Mouse (Mus musculus) hindbrain, embryonic 15.5 days (tissue): ENCODE measurements around the gene Dlg4. TPM values are rescaled to one million over a fixed set of nuclear protein-coding genes. Genes with fewer than 3 reads are reported as not detected.

Experiments
- ATAC-seq: fragments of 200-750 bp; cut with Nextera tagmentation; 2 replicates; pipeline ENCODE4 v1.8.0; 2017; ENCODE audit warnings: low read depth, moderate number of reproducible peaks, moderate TSS enrichment; ENCODE audit not compliant: low FRiP score
- H3K27ac ChIP-seq: fragments of 300-500 bp; sonication (generic); replicated peaks from 2 replicates; pipeline ENCODE4 v1.5.1; 2015; ENCODE audit warnings: mild to moderate bottlenecking, inconsistent platforms
- H3K27me3 ChIP-seq: fragments of 300-500 bp; sonication (generic); 2 replicates; pipeline ENCODE4 v1.6.1; 2015; ENCODE audit warnings: control low read depth, inconsistent platforms
- H3K36me3 ChIP-seq: fragments of 300-500 bp; sonication (generic); 2 replicates; pipeline ENCODE4 v1.6.1; 2015; ENCODE audit warnings: control low read depth, inconsistent platforms
- H3K4me1 ChIP-seq: fragments of 300-500 bp; sonication (generic); replicated peaks from 2 replicates; pipeline ENCODE4 v1.6.1; 2015; ENCODE audit warnings: control low read depth, inconsistent platforms
- H3K4me2 ChIP-seq: fragments of 300-500 bp; sonication (generic); 2 replicates; pipeline ENCODE4 v1.6.1; 2015; ENCODE audit warnings: moderate library complexity, mild to moderate bottlenecking, inconsistent platforms
- H3K4me3 ChIP-seq: fragments of 300-500 bp; sonication (generic); 2 replicates; pipeline ENCODE4 v1.5.1; 2015; ENCODE audit warnings: mild to moderate bottlenecking, inconsistent platforms
- H3K9ac ChIP-seq: fragments of 300-500 bp; sonication (generic); 2 replicates; pipeline ENCODE4 v1.6.1; 2015; ENCODE audit warnings: inconsistent platforms
- H3K9me3 ChIP-seq: fragments of 300-500 bp; sonication (generic); 2 replicates; pipeline ENCODE4 v1.6.1; 2016; ENCODE audit warnings: control low read depth, inconsistent platforms
- WGBS: fragments of 180-500 bp; shearing (Covaris S2); methylation state at CpG from one replicate; pipeline ENCODE4 v1.1.7; 2015; 5-methylcytosine and 5-hydroxymethylcytosine counted together
- polyA plus RNA-seq: library from polyadenylated mRNA; unstranded; fragments of >200 nt; fragmentation: Nextera tagmentation; extraction: Ambion mirVana; gene quantifications from 2 replicates; pipeline ENCODE4 v1.2.1, GENCODE M21; 2015

The Dlg4 gene
- polyA plus RNA-seq = 23.8 and 24.1 TPM in 2 replicates

DNA sequence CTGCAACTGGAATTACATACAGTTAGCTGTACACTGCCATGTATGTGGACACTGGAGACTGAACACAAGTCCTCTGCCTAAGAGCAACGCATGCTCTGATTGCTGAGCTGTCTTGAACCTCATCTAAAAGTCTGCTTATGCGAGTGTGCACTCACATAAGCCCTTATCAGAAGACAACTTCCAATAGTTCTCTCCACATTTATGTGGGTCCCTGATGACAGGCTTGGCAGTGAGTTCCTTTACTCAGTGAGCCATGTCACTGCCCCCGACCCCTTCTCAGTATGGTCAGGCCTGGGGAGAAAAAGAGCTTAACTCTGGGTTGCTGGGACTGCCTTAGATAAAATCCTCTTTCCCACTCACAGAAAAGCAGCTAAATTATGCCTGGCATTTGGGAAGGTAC is at the start of gene Dlg4:
TSS of gene Dlg4 (plus strand) at position 274 of the 400 bp plus-strand sequence.
- no peaks in the 10 kb centered on the region for H3K9me3 ChIP-seq
- WGBS = 79% methylated on average over 3 of the region's 3 CpGs
- H3K27ac ChIP-seq = peak within 1 kb of the TSS; percentile 94
- peaks cover 55% of the 10 kb centered on the region for H3K4me1 ChIP-seq
- peak within 1 kb of the TSS; percentile 54 for H3K4me3 ChIP-seq
- H3K36me3 ChIP-seq = peaks cover 15% of the 10 kb centered on the region
- no peak for ATAC-seq
- no peaks in the 10 kb centered on the region for H3K27me3 ChIP-seq
- H3K4me2 ChIP-seq = peak within 1 kb of the TSS; percentile 89
- H3K9ac ChIP-seq = peak within 1 kb of the TSS; percentile 86

DNA sequence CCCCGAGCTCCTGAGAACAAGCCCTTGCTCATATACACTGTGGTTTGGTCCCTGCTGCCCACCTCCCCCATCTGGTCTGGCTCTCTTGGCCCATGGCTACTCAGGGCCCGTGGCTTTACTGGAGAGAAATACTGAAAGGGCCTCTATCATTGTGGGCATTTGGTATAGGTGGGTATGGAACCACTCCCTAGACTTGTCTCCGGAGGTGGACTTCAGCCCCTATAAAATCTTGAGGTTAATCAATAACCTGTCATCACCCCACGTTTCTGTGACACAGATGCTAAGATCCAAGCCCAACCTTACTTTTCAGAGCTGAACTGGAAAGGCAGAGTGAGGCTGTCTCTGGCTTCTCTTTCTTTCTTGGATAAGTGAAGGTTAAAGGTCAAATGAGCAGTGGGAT is 47.9 kb upstream of the Dlg4 start:
- peaks cover 15% of the 10 kb centered on the region for H3K4me1 ChIP-seq

GRCm38 (mm10) chr11:69970222-69970621 is 46.5 kb upstream of the Dlg4 start:
- no peak for ATAC-seq
- H3K4me1 ChIP-seq = peaks cover 15% of the 10 kb centered on the region
- H3K27ac ChIP-seq = no peak overlapping the region
- H3K9me3 ChIP-seq = no peaks in the 10 kb centered on the region
- H3K9ac ChIP-seq = no peak overlapping the region
- WGBS = 94% methylated on average over 6 of the region's 6 CpGs
- H3K36me3 ChIP-seq = peaks cover 62% of the 10 kb centered on the region
- H3K4me3 ChIP-seq = no peak overlapping the region
- H3K4me2 ChIP-seq = no peak overlapping the region
- H3K27me3 ChIP-seq = peaks cover 35% of the 10 kb centered on the region

More for the DNA sequence above, 47.9 kb upstream of the Dlg4 start:
- Histone ChIP-seq H3K4me2 (no peak overlapping the region), H3K4me3 (no peak overlapping the region), H3K9me3 (no peaks in the 10 kb centered on the region), H3K27me3 (peaks cover 49% of the 10 kb centered on the region), H3K27ac (no peak overlapping the region), H3K36me3 (peaks cover 48% of the 10 kb centered on the region), H3K9ac (no peak overlapping the region)
- no peak for ATAC-seq
- WGBS = 87% methylated on average over 4 of the region's 4 CpGs

DNA sequence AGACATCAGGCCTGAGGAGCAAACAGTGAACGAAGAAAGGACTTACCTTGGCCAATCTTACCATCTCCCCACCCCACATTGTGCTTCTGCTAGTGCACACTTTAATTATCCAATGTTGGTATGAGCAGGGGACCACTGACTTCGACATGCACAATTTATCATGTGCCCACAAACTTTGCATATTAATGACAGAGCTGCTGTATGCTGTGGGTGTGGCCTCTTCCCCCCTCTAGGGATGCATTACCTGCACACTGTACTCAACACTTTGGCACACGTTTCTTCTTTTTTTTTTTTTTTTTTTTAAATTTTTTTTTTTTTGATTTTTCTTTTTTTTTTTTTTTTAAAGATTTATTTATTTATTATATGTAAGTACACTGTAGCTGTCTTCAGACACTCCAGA is 46.0 kb upstream of the Dlg4 start:
- H3K4me2 ChIP-seq = no peak overlapping the region
- H3K36me3 ChIP-seq = peaks cover 67% of the 10 kb centered on the region
- H3K9ac ChIP-seq = no peak overlapping the region
- H3K9me3 ChIP-seq = no peaks in the 10 kb centered on the region
- H3K4me3 ChIP-seq = no peak overlapping the region
- ATAC-seq = no peak
- peaks cover 30% of the 10 kb centered on the region for H3K27me3 ChIP-seq
- H3K4me1 ChIP-seq = peaks cover 11% of the 10 kb centered on the region
- WGBS = 86% methylated on average over 3 of the region's 3 CpGs
- H3K27ac ChIP-seq = no peak overlapping the region

- Histone ChIP-seq H3K27me3 (no peaks in the 10 kb centered on the region), H3K9me3 (no peaks in the 10 kb centered on the region), H3K4me3 (no peak overlapping the region), H3K27ac (no peak overlapping the region), H3K36me3 (peaks cover 67% of the 10 kb centered on the region), H3K4me2 (no peak overlapping the region), H3K9ac (no peak overlapping the region), H3K4me1 (peaks cover 18% of the 10 kb centered on the region)
- WGBS = 96% methylated on average over 2 of the region's 2 CpGs
- ATAC-seq = no peak
These were observed 41.8 kb upstream of the Dlg4 start for GRCm38 (mm10) chr11:69974907-69975306.

GRCm38 (mm10) chr11:69976271-69976670 is 40.5 kb upstream of the Dlg4 start:
- Histone ChIP-seq H3K27me3 (no peaks in the 10 kb centered on the region), H3K9ac (no peak overlapping the region), H3K4me3 (no peak overlapping the region), H3K4me1 (peaks cover 18% of the 10 kb centered on the region), H3K9me3 (no peaks in the 10 kb centered on the region), H3K36me3 (peaks cover 58% of the 10 kb centered on the region), H3K4me2 (no peak overlapping the region), H3K27ac (no peak overlapping the region)
- WGBS = 89% methylated on average over 4 of the region's 4 CpGs
- no peak for ATAC-seq

DNA sequence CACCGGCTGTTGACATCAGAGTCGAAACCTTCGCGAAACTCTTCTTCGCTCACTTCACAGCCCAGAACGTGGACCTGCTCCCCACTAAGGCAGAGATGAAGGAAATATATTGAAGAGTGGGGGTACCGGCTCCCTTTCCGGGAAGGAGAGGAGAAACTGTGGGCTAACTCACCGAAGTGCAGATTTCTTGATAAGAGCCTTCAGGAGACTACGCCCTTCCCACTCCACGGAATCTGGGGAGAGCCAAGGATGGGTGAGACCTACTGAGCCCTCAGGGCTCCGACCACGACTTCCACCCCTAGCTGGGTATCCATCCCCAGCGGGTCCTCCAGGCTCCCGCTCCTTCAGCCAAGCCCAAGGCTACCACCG is 36.9 kb upstream of the Dlg4 start:
- Histone ChIP-seq H3K4me1 (peaks cover 40% of the 10 kb centered on the region), H3K36me3 (peaks cover 34% of the 10 kb centered on the region), H3K27me3 (no peaks in the 10 kb centered on the region), H3K27ac (peak overlapping the region; percentile 100), H3K9me3 (no peaks in the 10 kb centered on the region), H3K4me3 (peak overlapping the region; percentile 100), H3K9ac (peak overlapping the region; percentile 100), H3K4me2 (peak overlapping the region; percentile 90)
- no peak for ATAC-seq
- WGBS = 4% methylated on average over 16 of the region's 16 CpGs

- H3K9ac ChIP-seq = peak overlapping the region; percentile 100
- WGBS = under 1% methylated on average over 34 of the region's 60 CpGs
These were observed 36.3 kb upstream of the Dlg4 start for GRCm38 (mm10) chr11:69980196-69981140.

GRCm38 (mm10) chr11:69981141-69981762 is 35.5 kb upstream of the Dlg4 start, which contains the start of gene Ctdnep1:
Gene Ctdnep1, plus strand, starts transcription at chr11:69981156.
- Histone ChIP-seq H3K36me3 (peaks cover 32% of the 10 kb centered on the region), H3K27me3 (no peaks in the 10 kb centered on the region), H3K9me3 (no peaks in the 10 kb centered on the region), H3K4me1 (peaks cover 40% of the 10 kb centered on the region), H3K27ac (peak within 1 kb of the TSS; percentile 100), H3K4me2 (peak within 1 kb of the TSS; percentile 95), H3K4me3 (peak within 1 kb of the TSS; percentile 100), H3K9ac (peak within 1 kb of the TSS; percentile 100)
- under 1% methylated on average over 37 of the region's 43 CpGs for WGBS
- ATAC-seq = peak; percentile 54; the same call in 1 of the 2 replicates

More at GRCm38 (mm10) chr11:69980196-69981140, 36.3 kb upstream of the Dlg4 start:
- no peaks in the 10 kb centered on the region for H3K27me3 ChIP-seq
- peak overlapping the region; percentile 95 for H3K4me2 ChIP-seq
- peak; percentile 95 for ATAC-seq
- H3K4me3 ChIP-seq = peak overlapping the region; percentile 100
- H3K36me3 ChIP-seq = peaks cover 34% of the 10 kb centered on the region
- peaks cover 40% of the 10 kb centered on the region for H3K4me1 ChIP-seq
- H3K9me3 ChIP-seq = no peaks in the 10 kb centered on the region
- peak overlapping the region; percentile 100 for H3K27ac ChIP-seq

GRCm38 (mm10) chr11:69982225-69982624 is 34.5 kb upstream of the Dlg4 start, which contains the start of gene Elp5:
Gene Elp5, minus strand, starts transcription at chr11:69982517.
- no peaks in the 10 kb centered on the region for H3K9me3 ChIP-seq
- 65% methylated on average over 8 of the region's 8 CpGs for WGBS
- H3K9ac ChIP-seq = peak within 1 kb of the TSS; percentile 100
- peaks cover 27% of the 10 kb centered on the region for H3K36me3 ChIP-seq
- H3K4me2 ChIP-seq = peak within 1 kb of the TSS; percentile 95
- H3K4me3 ChIP-seq = peak within 1 kb of the TSS; percentile 100
- peak within 1 kb of the TSS; percentile 100 for H3K27ac ChIP-seq
- no peak for ATAC-seq
- peaks cover 40% of the 10 kb centered on the region for H3K4me1 ChIP-seq
- H3K27me3 ChIP-seq = no peaks in the 10 kb centered on the region

DNA sequence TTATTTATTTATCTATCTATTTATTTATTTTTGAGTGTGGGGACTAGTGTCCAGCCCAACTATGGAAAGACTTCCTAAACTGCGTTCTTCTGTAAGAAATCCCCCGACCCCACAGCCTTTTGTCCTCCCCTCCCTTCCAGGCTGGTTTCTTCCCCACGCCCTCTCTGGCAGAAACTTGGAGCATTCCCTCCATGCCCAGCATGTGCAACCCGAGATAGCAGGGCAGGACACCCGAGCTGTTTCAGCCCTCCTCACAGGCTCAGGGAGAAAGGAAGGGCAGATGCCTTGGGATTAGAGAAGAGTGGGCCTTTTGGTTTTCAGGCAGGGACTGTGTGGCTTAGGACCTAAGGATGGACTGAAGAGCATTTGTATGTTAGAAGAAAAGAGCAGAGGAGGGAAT is 33.9 kb upstream of the Dlg4 start:
- 36% methylated on average over 5 of the region's 5 CpGs for WGBS
- Histone ChIP-seq H3K9me3 (no peaks in the 10 kb centered on the region), H3K4me1 (peaks cover 40% of the 10 kb centered on the region), H3K9ac (peak overlapping the region; percentile 100; the same call in 1 of the 2 replicates), H3K4me2 (peak overlapping the region; percentile 95), H3K27ac (no peak overlapping the region), H3K27me3 (no peaks in the 10 kb centered on the region), H3K36me3 (peaks cover 29% of the 10 kb centered on the region), H3K4me3 (peak overlapping the region; percentile 100)
- no peak for ATAC-seq

GRCm38 (mm10) chr11:69983377-69983776 is 33.4 kb upstream of the Dlg4 start:
- peak overlapping the region; percentile 100; the same call in 1 of the 2 replicates for H3K4me3 ChIP-seq
- H3K4me2 ChIP-seq = peak overlapping the region; percentile 95; the same call in 1 of the 2 replicates
- peaks cover 36% of the 10 kb centered on the region for H3K4me1 ChIP-seq
- 93% methylated on average over 4 of the region's 4 CpGs for WGBS
- ATAC-seq = no peak
- peaks cover 34% of the 10 kb centered on the region for H3K36me3 ChIP-seq
- H3K9me3 ChIP-seq = no peaks in the 10 kb centered on the region
- no peaks in the 10 kb centered on the region for H3K27me3 ChIP-seq
- no peak overlapping the region for H3K27ac ChIP-seq
- peak overlapping the region; percentile 100; the same call in 1 of the 2 replicates for H3K9ac ChIP-seq
